Mouse (Mus musculus) retina, postnatal 7 days (tissue): ENCODE measurements around the gene Rasgef1a.

Source experiments
- DNase-seq: peaks from one replicate; pipeline ENCODE4 v3.0.0-alpha.2; 2012; ENCODE audit warnings: low read depth, low spot score

The Rasgef1a gene

DNA sequence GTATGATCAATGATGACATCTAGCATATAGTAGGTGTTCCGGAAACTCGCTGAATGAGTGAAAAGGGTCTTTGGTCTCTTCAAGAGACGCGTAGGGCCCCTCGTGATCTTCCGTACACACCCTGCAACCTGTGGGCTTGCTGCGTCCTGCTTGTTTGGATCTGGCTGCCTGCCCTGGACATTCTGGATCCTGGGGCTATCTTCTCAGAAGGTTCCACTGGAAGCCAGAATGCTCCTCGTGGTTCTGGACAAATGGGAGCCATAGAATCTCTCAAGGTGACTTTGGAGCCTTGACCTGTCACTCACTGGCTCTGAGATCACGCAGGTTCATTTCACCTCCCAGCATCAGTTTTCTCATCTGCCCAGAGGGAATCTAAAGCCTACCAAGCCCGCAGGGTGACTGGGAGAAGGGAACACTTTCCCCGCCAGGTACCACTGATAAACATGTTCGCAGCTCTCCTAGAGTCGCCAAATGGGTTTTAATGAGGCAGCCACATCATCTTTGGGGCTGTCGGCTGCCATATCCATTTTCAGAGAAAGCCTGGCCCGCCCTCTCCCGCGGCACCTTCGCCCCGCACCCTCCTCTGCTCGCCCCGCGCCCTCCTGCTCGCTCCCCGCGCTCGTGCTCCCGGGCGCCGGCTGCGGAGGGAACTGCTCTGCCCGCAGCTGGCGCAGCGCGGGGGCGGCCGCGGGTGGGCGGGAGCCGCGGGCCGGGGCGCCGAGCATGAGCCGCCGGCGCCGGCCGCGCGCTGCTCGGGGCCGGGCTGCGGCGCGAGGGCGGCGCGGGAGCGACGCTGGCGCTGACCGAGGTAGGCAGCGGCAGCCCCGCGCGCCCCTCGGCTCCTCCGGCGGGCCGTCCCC lies at the start of gene Rasgef1a:
Gene Rasgef1a, plus strand, starts transcription at position 683 of the 860 bp plus-strand sequence.
- no peak for DNase-seq

- no peak for DNase-seq
Measured at GRCm38 (mm10) chr6:117963201-117963600, 48.0 kb upstream of the Rasgef1a start.

- no peak for DNase-seq
Measured at GRCm38 (mm10) chr6:117966729-117967128, 44.5 kb upstream of the Rasgef1a start.

DNA sequence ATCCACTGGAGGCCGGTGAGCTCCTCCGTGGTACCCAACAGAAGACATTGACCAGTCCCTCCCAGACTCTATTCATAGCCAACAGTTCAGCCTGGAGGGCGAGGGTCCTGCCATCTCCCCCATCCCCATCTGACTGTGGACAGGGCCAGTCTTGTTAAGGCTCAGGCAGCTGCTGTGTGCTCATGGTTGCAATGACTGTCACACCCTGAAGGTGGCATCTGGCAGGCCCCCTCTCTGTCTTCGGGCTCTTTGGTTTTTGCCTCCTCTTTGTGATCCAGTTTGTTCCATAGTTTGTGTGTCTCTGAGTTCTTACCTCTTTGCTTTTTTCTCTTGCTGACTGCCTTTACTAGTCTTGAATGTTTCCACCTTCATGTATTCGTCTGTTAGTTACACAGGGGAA lies 24.1 kb upstream of the Rasgef1a start:
- DNase-seq = no peak

- DNase-seq = no peak
Measured at GRCm38 (mm10) chr6:117989209-117989608, 22.0 kb upstream of the Rasgef1a start.

- DNase-seq = no peak
Measured at GRCm38 (mm10) chr6:117990649-117991048, 20.6 kb upstream of the Rasgef1a start.

GRCm38 (mm10) chr6:117991297-117991696 lies 19.9 kb upstream of the Rasgef1a start:
- no peak for DNase-seq

GRCm38 (mm10) chr6:117991928-117992327 lies 19.3 kb upstream of the Rasgef1a start:
- no peak for DNase-seq

GRCm38 (mm10) chr6:117995168-117995567 lies 16.1 kb upstream of the Rasgef1a start:
- DNase-seq = peak; percentile 23

- DNase-seq = no peak
Measured at GRCm38 (mm10) chr6:118001272-118001671, 10.0 kb upstream of the Rasgef1a start.

DNA sequence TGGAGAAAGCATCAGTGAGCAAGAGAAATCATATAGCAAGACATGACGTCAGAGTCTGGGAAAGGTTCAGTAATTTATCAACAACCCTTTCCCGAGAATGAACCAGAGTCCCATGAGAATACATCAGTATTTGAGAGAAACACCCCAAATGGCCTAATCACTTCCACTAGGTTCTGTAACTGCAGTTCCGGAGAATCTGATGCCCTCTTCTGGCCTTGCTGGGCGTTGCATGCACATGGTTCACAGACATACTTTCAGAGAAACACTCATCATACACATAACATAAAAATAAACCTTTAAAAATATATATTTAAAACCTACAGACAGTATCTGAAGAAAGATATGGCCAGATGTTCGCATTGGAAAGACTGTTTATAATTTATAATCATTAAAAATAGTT lies 3.9 kb upstream of the Rasgef1a start:
- no peak for DNase-seq

GRCm38 (mm10) chr6:118007843-118008539 lies 3.2 kb upstream of the Rasgef1a start:
- no peak for DNase-seq

DNA sequence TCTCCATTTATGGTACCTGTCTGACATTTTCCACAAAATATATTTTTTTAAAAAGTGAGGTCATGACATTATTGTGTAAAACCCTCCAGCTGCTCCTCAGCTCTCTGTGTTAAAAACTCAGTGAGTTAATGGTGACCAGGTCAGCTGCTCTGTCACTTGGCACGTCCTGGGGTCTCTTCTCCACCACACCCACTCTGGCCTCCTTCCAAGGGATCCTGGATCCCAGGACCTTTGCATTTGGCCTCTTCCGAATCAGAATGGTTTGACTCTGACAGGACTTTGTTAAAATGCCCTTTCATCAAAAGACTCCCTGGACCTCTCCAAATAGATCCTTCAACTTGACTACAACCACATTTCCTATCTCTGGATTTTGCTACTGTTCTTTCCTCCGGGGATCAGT lies 982 bp upstream of the Rasgef1a start:
- DNase-seq = no peak

- no peak for DNase-seq
Measured at GRCm38 (mm10) chr6:118011616-118012316, 528 bp downstream of the Rasgef1a start.

DNA sequence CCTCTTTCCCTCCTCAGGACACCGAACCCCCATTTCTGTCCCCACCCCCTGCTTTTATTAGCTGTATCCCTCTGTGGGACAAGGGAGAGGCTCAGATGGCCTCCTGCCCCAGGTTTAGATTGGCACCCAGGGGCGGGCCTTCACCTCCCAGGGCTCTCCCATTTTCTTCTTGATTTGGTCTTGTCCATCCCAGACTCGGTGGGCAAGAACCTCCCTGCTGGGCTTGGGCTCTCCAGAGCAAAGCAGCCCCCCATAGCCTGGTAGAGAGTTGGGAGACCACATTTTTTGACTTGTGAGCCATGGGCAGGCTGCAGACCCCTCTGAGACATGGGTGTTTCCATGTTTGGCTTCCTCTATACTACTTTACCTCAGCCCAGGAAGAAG lies 1.1 kb downstream of the Rasgef1a start:
- DNase-seq = no peak

DNA sequence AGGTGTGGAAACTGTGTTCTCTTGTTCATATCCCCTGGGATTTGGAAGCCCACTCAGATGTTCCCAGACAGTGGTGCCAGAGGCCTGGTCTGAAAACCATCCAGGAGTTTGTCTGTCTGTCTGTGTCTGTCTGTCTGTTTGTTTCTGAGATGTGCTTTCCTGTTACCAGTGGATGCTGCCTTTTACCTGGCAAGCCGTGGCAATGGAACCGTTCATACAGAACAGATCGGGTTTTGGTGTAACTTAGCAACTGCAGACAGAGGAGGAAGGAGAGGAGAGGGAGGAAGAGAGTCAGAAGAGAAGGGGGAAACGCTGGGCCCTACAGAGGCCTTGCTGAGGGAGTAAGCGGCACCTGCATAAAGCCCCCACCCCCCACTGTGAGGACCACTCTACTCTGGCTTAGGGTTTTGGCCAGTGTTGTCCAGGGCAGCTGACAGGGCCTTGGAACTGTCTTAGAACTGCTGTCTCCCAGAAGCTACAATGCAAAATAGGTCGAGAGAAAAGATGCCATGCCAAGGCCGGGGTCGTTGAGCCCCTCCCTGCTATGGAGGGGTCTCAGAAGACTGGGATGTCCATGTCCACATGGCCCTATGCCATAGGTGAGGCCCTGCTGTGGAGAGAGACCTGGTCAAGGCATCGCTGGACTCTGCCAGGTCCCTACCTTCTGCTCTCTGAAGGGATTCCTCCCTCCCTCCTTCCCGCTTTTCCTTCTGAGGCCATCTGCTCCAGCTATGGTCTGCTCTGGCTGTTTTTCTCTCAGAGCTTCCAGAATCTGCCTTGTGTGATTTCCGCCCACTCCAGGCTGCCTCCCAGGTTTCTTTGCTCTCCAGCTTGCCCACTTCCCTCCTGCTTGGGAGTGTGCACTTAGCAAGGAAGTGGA lies 2.0 kb downstream of the Rasgef1a start:
- no peak for DNase-seq

DNA sequence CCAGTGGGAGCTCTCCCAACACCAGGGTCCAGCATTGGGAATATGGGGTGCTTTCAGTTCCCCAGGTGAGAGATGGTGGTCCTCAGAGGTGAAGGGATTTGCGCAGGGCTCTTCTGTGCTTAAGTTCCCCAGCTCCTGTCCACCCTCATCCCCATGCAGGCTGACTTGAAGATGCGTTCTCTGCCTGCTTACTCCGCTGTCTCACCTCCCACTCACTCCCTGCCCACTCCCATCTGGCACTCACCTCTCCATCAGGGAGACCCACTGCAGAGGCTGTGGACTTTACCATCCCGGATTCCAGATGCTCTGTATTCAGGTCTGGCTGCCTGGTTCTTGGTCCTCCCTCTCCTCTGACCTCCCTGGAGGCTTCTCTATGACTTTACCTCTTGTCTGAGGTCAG lies 3.6 kb downstream of the Rasgef1a start:
- DNase-seq = no peak

- DNase-seq = no peak
Measured at GRCm38 (mm10) chr6:118015971-118016370, 4.7 kb downstream of the Rasgef1a start.

- DNase-seq = no peak
Measured at GRCm38 (mm10) chr6:118018666-118019065, 7.4 kb downstream of the Rasgef1a start.

GRCm38 (mm10) chr6:118019569-118019968 lies 8.3 kb downstream of the Rasgef1a start:
- no peak for DNase-seq

DNA sequence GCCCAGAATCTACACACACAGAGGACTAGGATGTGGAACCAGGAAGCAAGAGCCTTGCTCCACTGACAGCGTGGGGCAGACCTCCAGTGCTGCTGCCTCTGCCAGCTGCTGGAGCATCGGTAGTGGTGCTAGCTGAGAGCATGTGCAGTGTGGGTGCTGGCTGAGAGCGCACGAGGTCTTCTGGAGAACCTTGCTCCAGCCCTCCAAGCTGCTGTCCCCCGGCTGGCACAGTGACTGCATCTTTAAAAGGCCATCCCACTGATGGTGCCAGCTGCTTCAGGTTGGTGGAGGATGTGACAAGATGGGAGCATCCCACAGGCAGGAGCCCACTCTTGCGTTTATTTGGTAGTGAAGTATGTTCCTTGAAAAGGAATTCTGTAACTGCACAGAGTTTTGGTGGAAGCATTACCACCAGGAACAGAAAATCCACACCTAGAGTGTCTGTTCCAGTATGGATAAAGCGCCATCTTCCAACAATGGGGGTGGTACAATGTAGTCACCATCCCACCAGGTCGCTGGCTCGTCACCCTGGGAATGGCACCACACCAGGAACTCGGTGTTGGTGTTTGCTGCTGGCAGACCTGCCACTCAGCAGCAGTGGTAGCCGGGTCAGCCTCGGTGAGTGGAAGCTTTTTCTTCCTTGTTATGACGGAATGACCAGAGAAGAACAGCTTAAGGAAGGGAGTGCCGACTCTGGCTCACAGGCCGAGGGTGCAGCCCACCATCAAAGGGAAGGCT lies 11.8 kb downstream of the Rasgef1a start:
- DNase-seq = no peak
